Mouse (Mus musculus) lung, postnatal 0 days (tissue): ENCODE results near the gene Kif1c. TPM values are rescaled to one million over a fixed set of nuclear protein-coding genes. Genes with fewer than 3 reads are reported as not detected.
A peak's percentile ranks its signal among the peaks of the same experiment; 100 is the strongest.
"Not testable (repeated sequence)": the region's sequence is repeated elsewhere in the genome, so short reads cannot be mapped to it uniquely, and the experiment has no call there.

ENCODE experiments used
- ATAC-seq: fragments of 200-750 bp; cut with Nextera tagmentation; 2 replicates; pipeline ENCODE4 v1.8.0; 2017; ENCODE audit warnings: moderate library complexity
- DNase-seq: peaks from one replicate; pipeline ENCODE4 v3.0.0-alpha.2; 2016; ENCODE audit warnings: low spot score
- H3K27ac ChIP-seq: fragments of 300-500 bp; sonication (generic); 2 replicates; pipeline ENCODE4 v1.5.1; 2014; ENCODE audit warnings: antibody characterized with exemption, mild to moderate bottlenecking, low read length, mixed read lengths
- H3K27me3 ChIP-seq: fragments of 300-500 bp; sonication (generic); replicated peaks from 2 replicates; pipeline ENCODE4 v1.6.1; 2014; ENCODE audit warnings: low read length, mixed read lengths; ENCODE audit not compliant: insufficient read depth
- H3K36me3 ChIP-seq: fragments of 300-500 bp; sonication (generic); 2 replicates; pipeline ENCODE4 v1.6.1; 2014; ENCODE audit warnings: low read length, mixed read lengths; ENCODE audit not compliant: insufficient read depth
- H3K4me1 ChIP-seq: fragments of 300-500 bp; sonication (generic); 2 replicates; pipeline ENCODE4 v1.6.1; 2014; ENCODE audit warnings: antibody characterized with exemption, low read depth, low read length, mixed read lengths; ENCODE audit not compliant: insufficient read depth
- H3K4me2 ChIP-seq: fragments of 300-500 bp; sonication (generic); replicated peaks from 2 replicates; pipeline ENCODE4 v1.6.1; 2014; ENCODE audit warnings: low read depth, mild to moderate bottlenecking, low read length, moderate library complexity, mixed read lengths
- H3K4me3 ChIP-seq: fragments of 300-500 bp; sonication (generic); 2 replicates; pipeline ENCODE4 v1.5.1; 2014; ENCODE audit warnings: low read depth, low read length
- H3K9ac ChIP-seq: fragments of 300-500 bp; sonication (generic); replicated peaks from 2 replicates; pipeline ENCODE4 v1.6.1; 2014; ENCODE audit warnings: low read depth, mild to moderate bottlenecking
- H3K9me3 ChIP-seq: fragments of 300-500 bp; sonication (generic); 2 replicates; pipeline ENCODE4 v1.6.1; 2016; ENCODE audit warnings: low read length, mixed read lengths
- CTCF ChIP-seq: IDR thresholded peaks from 2 replicates; pipeline ENCODE4 v1.5.1; 2016; ENCODE audit warnings: antibody characterized with exemption, mild to moderate bottlenecking
- EP300 ChIP-seq: IDR thresholded peaks from 2 replicates; pipeline ENCODE4 v1.6.1; 2016; ENCODE audit warnings: antibody characterized with exemption, mild to moderate bottlenecking, control low read depth
- WGBS: fragments of 180-500 bp; shearing (Covaris S2); extraction: QIAGEN DNeasy Blood & Tissue Kit; methylation state at CpG from one replicate; pipeline ENCODE4 v1.1.7; 2014; 5-methylcytosine and 5-hydroxymethylcytosine counted together
- microRNA-seq: library from miRNA; unstranded; fragments of <30 nt; microRNA quantifications from one replicate; pipeline ENCODE4, GENCODE M21; 2016
- polyA plus RNA-seq: library from polyadenylated mRNA; unstranded; fragments of >200 nt; fragmentation: Nextera tagmentation; extraction: Ambion mirVana; gene quantifications from 2 replicates; pipeline ENCODE4 v1.2.1, GENCODE M21; 2015

Gene Kif1c
- polyA plus RNA-seq, 1 experiment from 2014 or later, result 4.8 TPM

- peak; percentile 79 for DNase-seq
- Histone ChIP-seq H3K9me3 (no peaks in the 10 kb centered on the region), H3K4me3 (peak within 1 kb of the TSS; percentile 63), H3K4me2 (peak within 1 kb of the TSS; percentile 71), H3K27ac (peak within 1 kb of the TSS; percentile 69; the same call in 1 of the 2 replicates), H3K9ac (peak within 1 kb of the TSS; percentile 46), H3K27me3 (no peaks in the 10 kb centered on the region), H3K36me3 (no peaks in the 10 kb centered on the region), H3K4me1 (no peaks in the 10 kb centered on the region)
- peak; percentile 91 for ATAC-seq
- TF ChIP-seq CTCF, result peak; percentile 33; the same call in 1 of the 2 replicates
- no peak for TF ChIP-seq EP300
- under 1% methylated on average over 72 of the region's 78 CpGs for WGBS
These were observed 63.8 kb downstream of the Kif1c start, which contains the start of gene Zfp3 for GRCm38 (mm10) chr11:70763936-70764808. Gene Zfp3, plus strand, starts transcription at chr11:70764209.

- no peak overlapping the region for H3K4me3 ChIP-seq
- no peak overlapping the region for H3K4me2 ChIP-seq
- H3K9me3 ChIP-seq, result no peaks in the 10 kb centered on the region
- no peak for TF ChIP-seq EP300
- TF ChIP-seq CTCF, result no peak
- H3K36me3 ChIP-seq, result no peaks in the 10 kb centered on the region
- 59% methylated on average over 16 of the region's 16 CpGs for WGBS
- no peaks in the 10 kb centered on the region for H3K4me1 ChIP-seq
- no peak overlapping the region for H3K9ac ChIP-seq
- no peak for ATAC-seq
- no peaks in the 10 kb centered on the region for H3K27me3 ChIP-seq
- peak; percentile 33 for DNase-seq
- no peak overlapping the region for H3K27ac ChIP-seq
These were observed 65.6 kb downstream of the Kif1c start for GRCm38 (mm10) chr11:70765776-70766445.

GRCm38 (mm10) chr11:70770804-70771203, 70.5 kb downstream of the Kif1c start:
- no peaks in the 10 kb centered on the region for H3K4me1 ChIP-seq
- TF ChIP-seq CTCF (no peak), EP300 (no peak)
- no peaks in the 10 kb centered on the region for H3K9me3 ChIP-seq
- no peak overlapping the region for H3K9ac ChIP-seq
- DNase-seq (no peak), ATAC-seq (no peak)
- no peak overlapping the region for H3K4me2 ChIP-seq
- no peak overlapping the region for H3K4me3 ChIP-seq
- 92% methylated on average over 3 of the region's 3 CpGs for WGBS
- no peak overlapping the region for H3K27ac ChIP-seq
- H3K27me3 ChIP-seq, result no peaks in the 10 kb centered on the region
- H3K36me3 ChIP-seq, result no peaks in the 10 kb centered on the region

GRCm38 (mm10) chr11:70776830-70777571, 76.7 kb downstream of the Kif1c start:
- DNase-seq (peak; percentile 91), ATAC-seq (peak; percentile 89)
- no peaks in the 10 kb centered on the region for H3K9me3 ChIP-seq
- no peak overlapping the region for H3K27ac ChIP-seq
- no peak overlapping the region for H3K4me2 ChIP-seq
- no peaks in the 10 kb centered on the region for H3K27me3 ChIP-seq
- no peak overlapping the region for H3K4me3 ChIP-seq
- WGBS, result 29% methylated on average over 17 of the region's 17 CpGs
- H3K36me3 ChIP-seq, result no peaks in the 10 kb centered on the region
- H3K4me1 ChIP-seq, result no peaks in the 10 kb centered on the region
- peak; percentile 89 for TF ChIP-seq CTCF
- no peak for TF ChIP-seq EP300
- no peak overlapping the region for H3K9ac ChIP-seq

GRCm38 (mm10) chr11:70777634-70778033, 77.3 kb downstream of the Kif1c start:
- 56% methylated on average over 6 of the region's 6 CpGs for WGBS
- peak; percentile 33 for ATAC-seq

GRCm38 (mm10) chr11:70778058-70778457, 77.7 kb downstream of the Kif1c start:
- H3K9me3 ChIP-seq, H3K4me2 ChIP-seq, H3K27ac ChIP-seq, H3K27me3 ChIP-seq, H3K4me3 ChIP-seq, H3K36me3 ChIP-seq, H3K9ac ChIP-seq, ATAC-seq, H3K4me1 ChIP-seq: not testable (repeated sequence)
- peak; percentile 62 for TF ChIP-seq CTCF
- peak; percentile 77 for DNase-seq
- WGBS, result 28% methylated on average over 6 of the region's 6 CpGs

More at GRCm38 (mm10) chr11:70777634-70778033, 77.3 kb downstream of the Kif1c start:
- Histone ChIP-seq H3K4me2 (no peak overlapping the region), H3K36me3 (no peaks in the 10 kb centered on the region), H3K27me3 (no peaks in the 10 kb centered on the region), H3K9ac (no peak overlapping the region), H3K4me1 (no peaks in the 10 kb centered on the region), H3K4me3 (no peak overlapping the region), H3K27ac (no peak overlapping the region), H3K9me3 (no peaks in the 10 kb centered on the region)
- TF ChIP-seq CTCF (no peak), EP300 (no peak)
- no peak for DNase-seq

Small RNA genes lying within 50 kb of the gene (microRNA-seq; reads per million reads assigned to microRNA genes)
- gene Gm22760 (not detected), gene Mir6925 (not detected)

Other genes with a start within 250 kb of the Kif1c start
- gene Med11, start 248.6 kb upstream of the Kif1c start, polyA plus RNA-seq, result 37.3 and 37.9 TPM in 2 replicates
- gene Zmynd15, start 241.1 kb upstream of the Kif1c start, polyA plus RNA-seq, result 1.0 and 1.4 TPM in 2 replicates
- 45.1 and 52.3 TPM in 2 replicates for gene Cxcl16, start 240.6 kb upstream of the Kif1c start, polyA plus RNA-seq
- gene Tm4sf5, start 195.3 kb upstream of the Kif1c start, polyA plus RNA-seq, result 2.6 and 3.8 TPM in 2 replicates
- 0.43 and 0.68 TPM in 2 replicates for gene Vmo1, start 185.9 kb upstream of the Kif1c start, polyA plus RNA-seq
- 0.64 and 0.86 TPM in 2 replicates for gene Gltpd2, start 181.4 kb upstream of the Kif1c start, polyA plus RNA-seq
- gene Psmb6, start 175.2 kb upstream of the Kif1c start, polyA plus RNA-seq, result 451 and 505 TPM in 2 replicates
- not detected in 2 replicates for gene Gm40193, start 167.6 kb upstream of the Kif1c start, polyA plus RNA-seq
- 10.8 and 13.5 TPM in 2 replicates for gene Pld2, start 160.5 kb upstream of the Kif1c start, polyA plus RNA-seq
- gene Mink1, start 137.7 kb upstream of the Kif1c start, polyA plus RNA-seq, result 7.4 and 7.6 TPM in 2 replicates
- gene 4930544D05Rik, start 84.7 kb upstream of the Kif1c start, polyA plus RNA-seq, result not detected in 2 replicates
- gene Chrne, start 81.3 kb upstream of the Kif1c start, polyA plus RNA-seq, result not detected in 2 replicates
- 0.55 and 0.66 TPM in 2 replicates for gene Gp1ba, start 61.4 kb upstream of the Kif1c start, polyA plus RNA-seq
- gene Rnf167, start 53.3 kb upstream of the Kif1c start, polyA plus RNA-seq, result 112 and 119 TPM in 2 replicates
- gene Slc25a11, start 53.1 kb upstream of the Kif1c start, polyA plus RNA-seq, result 118 and 121 TPM in 2 replicates
- 1,176 and 1,206 TPM in 2 replicates for gene Pfn1, start 45.9 kb upstream of the Kif1c start, polyA plus RNA-seq
- gene Eno3, start 43.3 kb upstream of the Kif1c start, polyA plus RNA-seq, result 20.8 and 23.1 TPM in 2 replicates
- 84.6 and 95.5 TPM in 2 replicates for gene Spag7, start 31.1 kb upstream of the Kif1c start, polyA plus RNA-seq
- gene Camta2, start 12.4 kb upstream of the Kif1c start, polyA plus RNA-seq, result 8.7 and 9.9 TPM in 2 replicates
- gene Inca1, start 393 bp upstream of the Kif1c start, polyA plus RNA-seq, result 2.4 and 2.6 TPM in 2 replicates
- 3.5 and 3.6 TPM in 2 replicates for gene Zfp3, start 63.7 kb downstream of the Kif1c start, polyA plus RNA-seq
- 0.96 and 2.1 TPM in 2 replicates for gene Scimp, start 112.0 kb downstream of the Kif1c start, polyA plus RNA-seq
- 35.3 and 35.6 TPM in 2 replicates for gene Rabep1, start 144.2 kb downstream of the Kif1c start, polyA plus RNA-seq